Mouse (Mus musculus) frontal cortex, adult (tissue): ENCODE measurements at regions not wholly inside any gene's neighbourhood (a gene's known extent, or its start where the extent isn't known, plus 50 kb on each side); places are given as distances from the start of the nearest gene placed in this dataset.

ENCODE experiments used
- ATAC-seq: cut with Nextera tagmentation; 2 replicates; pipeline ENCODE4 v1.9.2; 2017; ENCODE audit warnings: mild to moderate bottlenecking, moderate library complexity, mixed read lengths; ENCODE audit not compliant: low TSS enrichment

GRCm38 (mm10) chr1:28229611-28230010 is 550.4 kb downstream of the Gm597 start:
- ATAC-seq: no peak

GRCm38 (mm10) chr1:28214243-28215038 is 565.6 kb downstream of the Gm597 start:
- ATAC-seq: peak; percentile 97
